In the genomic region with DNA sequence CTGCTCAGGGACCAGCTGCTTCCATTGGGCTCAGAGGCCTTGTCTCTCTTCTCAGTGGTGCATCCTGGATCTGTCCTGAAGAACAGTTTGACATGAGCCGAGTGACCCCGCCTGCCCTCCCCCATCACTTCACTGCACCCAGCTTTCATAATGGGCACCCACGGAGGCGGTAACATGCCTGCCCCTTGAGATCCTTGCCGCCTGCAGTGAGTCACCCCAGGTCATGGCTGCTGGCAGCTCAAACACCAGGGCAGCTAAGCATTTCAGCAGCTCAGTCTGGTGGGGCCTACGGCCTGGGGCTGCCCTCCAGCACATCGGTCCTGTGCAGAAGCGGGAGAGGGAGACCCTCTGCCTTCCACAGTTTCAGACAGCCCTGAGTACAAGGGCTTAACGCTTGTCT, we compare ENCODE assay signal across 25 mouse cellular contexts. TPM values are rescaled to one million over a fixed set of nuclear protein-coding genes. Genes with fewer than 3 reads are reported as not detected.
"Had no signal": no experiment of that assay in that cellular context is flagged by ENCODE, and none has a peak within 500 bp of the region (broad histone marks: within the 10 kb centered on the region; RNA-seq: fewer than 3 reads in every experiment).

No protein-coding gene starts in this region.

- H3K27ac ChIP-seq: kidney, embryonic 15.5 days; limb, embryonic 13.5 days; liver, embryonic 13.5 days; macrophage; midbrain, embryonic 12.5 days; midbrain, embryonic 15.5 days; neural tube, embryonic 12.5 days; neural tube, embryonic 15.5 days; stomach, embryonic 15.5 days had no signal

- DNase-seq: kidney, adult 8-10 months; kidney, postnatal 10 days; kidney, postnatal 36 days; left cerebral cortex, postnatal 4 days; liver, embryonic 13.5 days; lung, embryonic 14.5 days; right cerebral cortex, adult 18-20 months; right cerebral cortex, postnatal 25 days; spleen, adult 18-20 months; thymus, postnatal 25 days had no signal

- ATAC-seq: lung, postnatal 0 days; midbrain, embryonic 15.5 days had no signal

- H3K4me3 ChIP-seq: kidney, embryonic 15.5 days; limb, embryonic 13.5 days; liver, embryonic 13.5 days; midbrain, embryonic 12.5 days; midbrain, embryonic 15.5 days; neural tube, embryonic 12.5 days; neural tube, embryonic 15.5 days; stomach, embryonic 15.5 days had no signal

RNA-seq across cellular contexts. Expression of a gene that starts 11.3 kb away (rescaled TPM):
- total RNA-seq: liver, adult 2 months; megakaryocyte, adult 5-6 weeks had no signal
- polyA plus RNA-seq: liver, embryonic 16.5 days; macrophage; thymus, postnatal 0 days had no signal

RNA-seq across cellular contexts. Expression of a gene that starts 16.1 kb away (rescaled TPM):
- total RNA-seq: layer of hippocampus, adult 8-10 months; layer of hippocampus, postnatal 14 days; liver, adult 2 months; megakaryocyte, adult 5-6 weeks had no signal
- polyA plus RNA-seq: kidney, embryonic 15.5 days; limb, embryonic 13.5 days; liver, adult 2 months; liver, embryonic 13.5 days; liver, embryonic 16.5 days; lung, embryonic 14.5 days; lung, postnatal 0 days; macrophage; stomach, embryonic 15.5 days had no signal

RNA-seq across cellular contexts. Expression of a gene that starts 30.9 kb away (rescaled TPM):
- polyA plus RNA-seq: liver, adult 2 months; liver, embryonic 16.5 days had no signal
